Mouse (Mus musculus) midbrain, postnatal 0 days (tissue): ENCODE data around the gene Zfp599. TPM values are rescaled to one million over a fixed set of nuclear protein-coding genes. Genes with fewer than 3 reads are reported as not detected.
A peak's percentile ranks its signal among the peaks of the same experiment; 100 is the strongest.

Experiments used
- ATAC-seq: fragments of 200-750 bp; cut with Nextera tagmentation; 2 replicates; pipeline ENCODE4 v1.8.0; 2017; ENCODE audit warnings: moderate number of reproducible peaks, mild to moderate bottlenecking, moderate TSS enrichment, moderate library complexity; ENCODE audit not compliant: low FRiP score
- DNase-seq: peaks from one replicate; pipeline ENCODE4 v3.0.0-alpha.2; 2015; ENCODE audit warnings: low spot score
- H3K27ac ChIP-seq: fragments of 300-500 bp; sonication (generic); 2 replicates; pipeline ENCODE4 v1.5.1; 2014; ENCODE audit warnings: low read depth, mild to moderate bottlenecking, low read length, mixed read lengths
- H3K27me3 ChIP-seq: fragments of 300-500 bp; sonication (generic); 2 replicates; pipeline ENCODE4 v1.6.1; 2014; ENCODE audit warnings: low read length, control low read depth, mixed read lengths; ENCODE audit not compliant: insufficient read depth
- H3K36me3 ChIP-seq: fragments of 300-500 bp; sonication (generic); 2 replicates; pipeline ENCODE4 v1.6.1; 2014; ENCODE audit warnings: low read length, control low read depth, mixed read lengths; ENCODE audit not compliant: insufficient read depth
- H3K4me1 ChIP-seq: fragments of 300-500 bp; sonication (generic); 2 replicates; pipeline ENCODE4 v1.6.1; 2014; ENCODE audit warnings: mild to moderate bottlenecking, control low read depth, antibody characterized with exemption, low read length, mixed read lengths; ENCODE audit not compliant: insufficient read depth
- H3K4me2 ChIP-seq: fragments of 300-500 bp; sonication (generic); 2 replicates; pipeline ENCODE4 v1.6.1; 2014; ENCODE audit warnings: low read depth, mild to moderate bottlenecking, low read length, mixed read lengths; ENCODE audit not compliant: poor library complexity, severe bottlenecking
- H3K4me3 ChIP-seq: fragments of 300-500 bp; sonication (generic); 2 replicates; pipeline ENCODE4 v1.5.1; 2014; ENCODE audit warnings: low read depth, mild to moderate bottlenecking, low read length, moderate library complexity
- H3K9ac ChIP-seq: fragments of 300-500 bp; sonication (generic); replicated peaks from 2 replicates; pipeline ENCODE4 v1.6.1; 2014; ENCODE audit warnings: mild to moderate bottlenecking, low read length, moderate library complexity, mixed read lengths; ENCODE audit not compliant: poor library complexity, severe bottlenecking
- H3K9me3 ChIP-seq: fragments of 300-500 bp; sonication (generic); 2 replicates; pipeline ENCODE4 v1.6.1; 2016; ENCODE audit warnings: low read length, control low read depth
- CTCF ChIP-seq: IDR thresholded peaks from 2 replicates; pipeline ENCODE4 v1.5.1; 2016; ENCODE audit warnings: antibody characterized with exemption, mild to moderate bottlenecking
- WGBS: fragments of 180-500 bp; shearing (Covaris S2); extraction: QIAGEN DNeasy Blood & Tissue Kit; methylation state at CpG from one replicate; pipeline ENCODE4 v1.1.7; 2014; 5-methylcytosine and 5-hydroxymethylcytosine counted together
- polyA plus RNA-seq: library from polyadenylated mRNA; unstranded; fragments of >200 nt; fragmentation: Nextera tagmentation; extraction: Ambion mirVana; gene quantifications from 2 replicates; pipeline ENCODE4 v1.2.1, GENCODE M21; 2015
- total RNA-seq: library from RNA; depleted of rRNA; stranded (reverse); fragments of >200 nt; gene quantifications from 2 replicates; pipeline ENCODE4 v1.2.3, GENCODE M21; 2014

Gene Zfp599
- total and polyA plus RNA-seq, 2 experiments from 2014 or later = 4.7 to 7.2 TPM

GRCm38 (mm10) chr9:22225581-22226388 lies 33.9 kb downstream of the Zfp599 start, which contains the start of gene Zfp809:
Zfp809 (plus strand) TSS chr9:22225714.
- H3K9ac ChIP-seq = peak within 1 kb of the TSS; percentile 72
- WGBS = 1% methylated on average over 35 of the region's 35 CpGs
- no peaks in the 10 kb centered on the region for H3K9me3 ChIP-seq
- ATAC-seq = peak; percentile 99
- peak within 1 kb of the TSS; percentile 73 for H3K4me3 ChIP-seq
- peak within 1 kb of the TSS; percentile 72 for H3K4me2 ChIP-seq
- no peaks in the 10 kb centered on the region for H3K4me1 ChIP-seq
- DNase-seq = peak; percentile 98
- no peaks in the 10 kb centered on the region for H3K27me3 ChIP-seq
- no peaks in the 10 kb centered on the region for H3K36me3 ChIP-seq
- peak within 1 kb of the TSS; percentile 81 for H3K27ac ChIP-seq
- TF ChIP-seq CTCF = peak; percentile 81

GRCm38 (mm10) chr9:22224536-22225503 lies 34.9 kb downstream of the Zfp599 start:
- TF ChIP-seq CTCF = peak; percentile 55

GRCm38 (mm10) chr9:22224066-22224465 lies 35.6 kb downstream of the Zfp599 start:
- Histone ChIP-seq H3K4me1 (no peaks in the 10 kb centered on the region), H3K4me2 (no peak overlapping the region), H3K9me3 (no peaks in the 10 kb centered on the region), H3K27ac (no peak overlapping the region), H3K36me3 (no peaks in the 10 kb centered on the region), H3K27me3 (no peaks in the 10 kb centered on the region), H3K4me3 (no peak overlapping the region), H3K9ac (no peak overlapping the region)
- no peak for ATAC-seq
- DNase-seq = no peak
- WGBS = 94% methylated on average over 4 of the region's 4 CpGs
- no peak for TF ChIP-seq CTCF

More at GRCm38 (mm10) chr9:22224536-22225503, 34.9 kb downstream of the Zfp599 start:
- Histone ChIP-seq H3K4me2 (peak overlapping the region; percentile 72), H3K4me3 (peak overlapping the region; percentile 73), H3K27ac (peak overlapping the region; percentile 81; the same call in 1 of the 2 replicates), H3K9me3 (no peaks in the 10 kb centered on the region), H3K27me3 (no peaks in the 10 kb centered on the region), H3K36me3 (no peaks in the 10 kb centered on the region), H3K4me1 (no peaks in the 10 kb centered on the region), H3K9ac (0 out of 2 replicates have a peak overlapping the region, but pooled peaks have one; percentile 72)
- ATAC-seq (peak; percentile 36), DNase-seq (peak; percentile 70)
- 23% methylated on average over 17 of the region's 17 CpGs for WGBS

GRCm38 (mm10) chr9:22217858-22218493 lies 41.7 kb downstream of the Zfp599 start:
- no peak overlapping the region for H3K4me2 ChIP-seq
- H3K9me3 ChIP-seq = no peaks in the 10 kb centered on the region
- H3K36me3 ChIP-seq = no peaks in the 10 kb centered on the region
- no peaks in the 10 kb centered on the region for H3K27me3 ChIP-seq
- 52% methylated on average over 7 of the region's 8 CpGs for WGBS
- no peak overlapping the region for H3K27ac ChIP-seq
- TF ChIP-seq CTCF = no peak
- DNase-seq (no peak), ATAC-seq (no peak)
- no peak overlapping the region for H3K4me3 ChIP-seq
- H3K9ac ChIP-seq = no peak overlapping the region
- H3K4me1 ChIP-seq = no peaks in the 10 kb centered on the region

- H3K27ac ChIP-seq = no peak overlapping the region
- H3K9me3 ChIP-seq = no peaks in the 10 kb centered on the region
- WGBS = 51% methylated on average over 3 of the region's 3 CpGs
- no peak overlapping the region for H3K4me2 ChIP-seq
- H3K9ac ChIP-seq = no peak overlapping the region
- TF ChIP-seq CTCF = no peak
- no peak overlapping the region for H3K4me3 ChIP-seq
- ATAC-seq = no peak
- H3K27me3 ChIP-seq = no peaks in the 10 kb centered on the region
- H3K4me1 ChIP-seq = no peaks in the 10 kb centered on the region
- no peaks in the 10 kb centered on the region for H3K36me3 ChIP-seq
- DNase-seq = no peak
Measured at GRCm38 (mm10) chr9:22216705-22217104, 43.0 kb downstream of the Zfp599 start.
